Mouse (Mus musculus) heart, postnatal 0 days (tissue): ENCODE data around the gene Cwc27. TPM values are rescaled to one million over a fixed set of nuclear protein-coding genes. Genes with fewer than 3 reads are reported as not detected.

Experiments
- ATAC-seq: fragments of 200-750 bp; cut with Nextera tagmentation; 2 replicates; pipeline ENCODE4 v1.8.0; 2017; ENCODE audit warnings: low read depth, moderate number of reproducible peaks, moderate library complexity; ENCODE audit not compliant: insufficient read depth
- DNase-seq: peaks from one replicate; pipeline ENCODE4 v3.0.0-alpha.2; 2016; ENCODE audit warnings: low spot score
- H3K27ac ChIP-seq: fragments of 300-500 bp; sonication (generic); 2 replicates; pipeline ENCODE4 v1.5.1; 2014; ENCODE audit warnings: low read depth, mild to moderate bottlenecking
- H3K27me3 ChIP-seq: fragments of 300-500 bp; sonication (generic); 2 replicates; pipeline ENCODE4 v1.6.1; 2014; ENCODE audit warnings: low read length, mixed read lengths; ENCODE audit not compliant: control insufficient read depth, insufficient read depth
- H3K36me3 ChIP-seq: fragments of 300-500 bp; sonication (generic); replicated peaks from 2 replicates; pipeline ENCODE4 v1.6.1; 2014; ENCODE audit warnings: low read length, mixed read lengths; ENCODE audit not compliant: control insufficient read depth, insufficient read depth
- H3K4me1 ChIP-seq: fragments of 300-500 bp; sonication (generic); 2 replicates; pipeline ENCODE4 v1.6.1; 2014; ENCODE audit warnings: antibody characterized with exemption; ENCODE audit not compliant: control insufficient read depth, insufficient read depth
- H3K4me2 ChIP-seq: fragments of 300-500 bp; sonication (generic); 2 replicates; pipeline ENCODE4 v1.6.1; 2014; ENCODE audit warnings: low read depth, mild to moderate bottlenecking, low read length, moderate library complexity
- H3K4me3 ChIP-seq: fragments of 300-500 bp; sonication (generic); 2 replicates; pipeline ENCODE4 v1.5.1; 2014; ENCODE audit warnings: low read depth, low read length
- H3K9ac ChIP-seq: fragments of 300-500 bp; sonication (generic); replicated peaks from 2 replicates; pipeline ENCODE4 v1.6.1; 2014; ENCODE audit warnings: low read depth, low read length, mixed read lengths
- H3K9me3 ChIP-seq: fragments of 300-500 bp; sonication (generic); replicated peaks from 2 replicates; pipeline ENCODE4 v1.6.1; 2016; ENCODE audit warnings: low read length; ENCODE audit not compliant: control insufficient read depth
- CTCF ChIP-seq: IDR thresholded peaks from 2 replicates; pipeline ENCODE4 v1.5.1; 2016; ENCODE audit warnings: antibody characterized with exemption, control low read depth, low read depth
- EP300 ChIP-seq: IDR thresholded peaks from 2 replicates; pipeline ENCODE4 v1.6.1; 2016; ENCODE audit warnings: antibody characterized with exemption, low read depth
- WGBS: fragments of 180-500 bp; shearing (Covaris S2); extraction: QIAGEN DNeasy Blood & Tissue Kit; methylation state at CpG from one replicate; pipeline ENCODE4 v1.1.7; 2014; 5-methylcytosine and 5-hydroxymethylcytosine counted together
- polyA plus RNA-seq: library from polyadenylated mRNA; unstranded; fragments of >200 nt; fragmentation: Nextera tagmentation; extraction: Ambion mirVana; gene quantifications from 2 replicates; pipeline ENCODE4 v1.2.1, GENCODE M21; 2015
- total RNA-seq: library from RNA; depleted of rRNA; stranded (reverse); fragments of >200 nt; gene quantifications from 2 replicates; pipeline ENCODE4 v1.2.3, GENCODE M21; 2014; ENCODE audit warnings: low replicate concordance; rRNA removed

Cwc27 gene
- 26.5 and 27.2 TPM in 2 replicates for total RNA-seq
- polyA plus RNA-seq = 19.3 and 21.4 TPM in 2 replicates

DNA sequence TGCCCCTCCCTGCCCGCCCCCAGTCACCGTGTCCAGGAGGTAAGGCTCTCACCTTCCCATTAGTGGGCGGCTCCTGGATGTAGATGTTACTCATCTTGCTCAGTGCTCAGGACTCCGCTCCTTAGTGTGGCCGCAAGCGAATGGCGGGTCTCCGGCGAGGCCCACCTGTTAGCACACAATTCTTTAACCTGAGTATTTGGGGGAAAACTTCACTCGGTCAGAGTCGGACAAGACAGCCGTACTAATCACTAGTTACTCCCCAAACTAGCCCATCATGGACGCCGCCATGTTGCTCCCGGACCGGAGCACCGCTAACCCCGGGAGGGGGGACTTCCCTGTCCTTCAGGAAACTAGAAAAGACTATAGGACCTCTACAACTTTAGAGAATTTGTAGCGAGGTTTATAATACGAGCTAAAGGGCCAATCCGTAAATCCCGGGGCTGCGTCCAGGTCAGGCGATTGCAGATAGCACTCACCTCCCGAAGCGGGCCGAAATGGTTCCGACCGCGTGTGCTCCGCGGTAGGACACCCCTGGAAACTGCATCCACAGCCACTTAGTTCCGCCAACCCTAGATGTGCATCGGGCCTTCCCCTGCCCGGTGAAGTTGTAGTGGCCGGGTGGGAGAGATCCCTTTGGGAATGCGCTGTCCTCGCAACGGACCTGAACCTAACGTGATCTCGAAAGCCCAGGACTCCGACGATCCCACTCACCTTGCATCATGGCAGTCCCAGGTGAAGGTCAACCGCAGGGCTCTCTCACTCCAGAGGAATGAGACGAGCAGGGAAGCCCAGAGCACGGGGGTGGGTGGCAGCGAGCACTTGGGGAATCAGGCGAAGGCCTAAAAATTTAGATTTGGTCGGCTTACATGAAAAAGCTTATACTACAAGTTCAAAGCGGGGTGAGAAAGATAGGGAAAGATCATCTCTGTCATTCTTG, at the start of gene Cwc27:
TSS of gene Cwc27 (minus strand) at position 508 of the 937 bp plus-strand sequence.
- H3K36me3 ChIP-seq = 0 out of 2 replicates have a peak, but pooled peaks cover 7% of the 10 kb centered on the region
- TF ChIP-seq EP300 (peak; percentile 67), CTCF (no peak)
- H3K27ac ChIP-seq = peak within 1 kb of the TSS; percentile 79
- peak; percentile 77 for DNase-seq
- peak within 1 kb of the TSS; percentile 72 for H3K4me3 ChIP-seq
- WGBS = under 1% methylated on average over 50 of the region's 50 CpGs
- peak; percentile 89 for ATAC-seq
- no peaks in the 10 kb centered on the region for H3K27me3 ChIP-seq
- no peaks in the 10 kb centered on the region for H3K9me3 ChIP-seq
- H3K9ac ChIP-seq = peak within 1 kb of the TSS; percentile 84
- H3K4me1 ChIP-seq = peaks cover 18% of the 10 kb centered on the region
- peak within 1 kb of the TSS; percentile 67 for H3K4me2 ChIP-seq

GRCm38 (mm10) chr13:104866726-104867125, 49.8 kb upstream of the Cwc27 start:
- Histone ChIP-seq H3K27me3 (peaks cover 13% of the 10 kb centered on the region; the same call in 1 of the 2 replicates), H3K4me1 (peaks cover 5% of the 10 kb centered on the region; the same call in 1 of the 2 replicates), H3K9me3 (no peaks in the 10 kb centered on the region), H3K9ac (no peak overlapping the region), H3K27ac (no peak overlapping the region), H3K36me3 (no peaks in the 10 kb centered on the region), H3K4me2 (no peak overlapping the region), H3K4me3 (no peak overlapping the region)
- ATAC-seq (no peak), DNase-seq (no peak)
- WGBS = 80% methylated on average over 5 of the region's 5 CpGs
- TF ChIP-seq CTCF (no peak), EP300 (no peak)

DNA sequence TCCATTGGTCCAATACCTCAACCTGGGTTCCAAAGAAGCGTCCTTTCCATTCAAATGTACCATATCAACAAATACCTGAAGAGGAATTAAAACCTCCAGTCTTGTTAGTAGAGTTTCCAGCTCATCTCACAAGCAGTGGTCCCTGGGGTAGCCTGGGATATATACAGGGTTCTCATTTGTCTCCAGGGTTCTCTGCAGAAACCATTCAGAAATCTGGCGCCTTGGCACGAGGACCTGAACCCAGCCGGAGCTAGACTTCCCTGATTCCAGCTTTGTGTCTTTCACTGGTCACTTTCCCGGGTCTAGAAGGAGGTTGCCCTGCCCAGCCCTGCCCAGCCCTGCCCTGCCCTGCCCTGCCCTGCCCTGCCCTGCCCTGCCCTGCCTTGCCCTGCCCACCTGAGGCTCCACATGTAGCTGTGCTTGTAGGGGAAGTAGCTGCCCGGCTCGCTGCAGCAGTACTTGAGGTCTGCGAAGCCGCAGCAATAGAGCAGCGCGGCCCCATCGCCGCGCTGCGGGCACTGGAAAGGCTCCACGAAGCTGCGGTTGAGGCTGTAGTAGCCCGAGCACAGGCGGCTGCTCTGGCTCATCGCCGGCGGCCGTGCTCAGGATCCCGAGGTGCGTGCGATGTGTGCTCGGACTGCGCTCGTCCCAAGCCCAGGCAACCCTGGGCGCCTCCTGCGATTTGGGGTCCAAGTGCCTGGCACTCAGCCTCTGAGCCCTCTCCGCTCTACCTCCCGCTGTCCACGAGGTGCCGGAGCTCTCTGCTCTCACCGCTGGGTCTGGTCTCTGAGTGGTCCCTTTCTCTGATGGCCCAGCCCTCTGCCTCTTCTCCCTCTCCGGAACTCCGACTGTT, 46.4 kb upstream of the Cwc27 start, which contains the start of gene Shisal2b:
TSS of gene Shisal2b (minus strand) at position 767 of the 853 bp plus-strand sequence.
- Histone ChIP-seq H3K9ac (no peak within 1 kb of the TSS), H3K4me2 (peak within 1 kb of the TSS; percentile 83), H3K27ac (no peak within 1 kb of the TSS), H3K9me3 (0 out of 2 replicates have a peak, but pooled peaks cover 6% of the 10 kb centered on the region), H3K4me1 (peaks cover 5% of the 10 kb centered on the region; the same call in 1 of the 2 replicates), H3K4me3 (peak within 1 kb of the TSS; percentile 50), H3K27me3 (peaks cover 17% of the 10 kb centered on the region; the same call in 1 of the 2 replicates), H3K36me3 (no peaks in the 10 kb centered on the region)
- peak; percentile 32 for DNase-seq
- 5% methylated on average over 38 of the region's 38 CpGs for WGBS
- TF ChIP-seq CTCF (no peak), EP300 (no peak)
- peak; percentile 41 for ATAC-seq

DNA sequence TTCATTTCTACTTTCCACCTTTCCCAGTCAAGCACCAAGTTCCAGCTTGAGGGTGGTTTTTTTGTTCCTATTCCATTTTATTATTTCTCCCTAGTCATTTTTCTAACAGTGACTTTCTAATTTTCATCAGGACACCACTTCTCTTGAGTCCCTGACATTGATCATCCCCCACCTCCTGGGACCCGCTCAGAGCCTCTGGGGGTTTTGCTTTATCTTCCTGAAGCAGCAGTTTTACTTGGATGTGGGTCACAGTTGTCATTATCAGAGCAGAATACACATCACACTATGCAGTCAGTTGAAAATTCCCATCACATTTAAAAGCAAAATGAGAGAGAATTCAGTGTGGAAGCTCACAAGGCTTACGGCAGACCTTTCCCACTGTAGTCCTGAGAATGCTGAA, 36.7 kb upstream of the Cwc27 start:
- Histone ChIP-seq H3K9ac (no peak overlapping the region), H3K4me3 (no peak overlapping the region), H3K27me3 (no peaks in the 10 kb centered on the region), H3K9me3 (no peaks in the 10 kb centered on the region), H3K4me1 (no peaks in the 10 kb centered on the region), H3K27ac (no peak overlapping the region), H3K36me3 (no peaks in the 10 kb centered on the region), H3K4me2 (no peak overlapping the region)
- DNase-seq (no peak), ATAC-seq (no peak)
- no peak for TF ChIP-seq CTCF
- TF ChIP-seq EP300 = no peak
- WGBS = 70% methylated on average over 2 of the region's 2 CpGs
